Mouse (Mus musculus): Measurements from ENCODE around the gene Dph3. TPM values are rescaled to one million over a fixed set of nuclear protein-coding genes. Genes with fewer than 3 reads are reported as not detected.

Dph3 gene
- polyA plus RNA-seq, 1 experiment from 2014 or later, result 74.7 TPM

GRCm38 (mm10) chr14:32106911-32107310 is 21.4 kb upstream of the Dph3 start:
- Histone ChIP-seq H3K9me3 (replicated peaks; ENCODE audit: control insufficient read depth, low read length, poor library complexity, severe bottlenecking) (no peaks in the 10 kb centered on the region), H3K27me3 (ENCODE audit: control insufficient read depth, insufficient read depth, low read depth, low read length) (no peaks in the 10 kb centered on the region), H3K4me1 (ENCODE audit: control insufficient read depth, insufficient read depth, low read length) (no peaks in the 10 kb centered on the region), H3K9ac (ENCODE audit: low read depth, low read length) (no peak overlapping the region), H3K27ac (ENCODE audit: low read length) (no peak overlapping the region), H3K4me2 (ENCODE audit: low read length) (no peak overlapping the region), H3K36me3 (ENCODE audit: control insufficient read depth, insufficient read depth, low read length) (peaks cover 6% of the 10 kb centered on the region; the same call in 1 of the 2 replicates), H3K4me3 (ENCODE audit: low read depth, low read length) (no peak overlapping the region)
- no peak for ATAC-seq
- WGBS, result 86% methylated on average over 4 of the region's 4 CpGs

- WGBS, result 64% methylated on average over 7 of the region's 7 CpGs
- Histone ChIP-seq H3K27ac (ENCODE audit: low read length) (no peak overlapping the region), H3K4me2 (ENCODE audit: low read length) (no peak overlapping the region), H3K9ac (ENCODE audit: low read depth, low read length) (no peak overlapping the region), H3K9me3 (replicated peaks; ENCODE audit: control insufficient read depth, low read length, poor library complexity, severe bottlenecking) (no peaks in the 10 kb centered on the region), H3K36me3 (ENCODE audit: control insufficient read depth, insufficient read depth, low read length) (peaks cover 6% of the 10 kb centered on the region; the same call in 1 of the 2 replicates), H3K4me3 (ENCODE audit: low read depth, low read length) (no peak overlapping the region), H3K27me3 (ENCODE audit: control insufficient read depth, insufficient read depth, low read depth, low read length) (no peaks in the 10 kb centered on the region), H3K4me1 (ENCODE audit: control insufficient read depth, insufficient read depth, low read length) (no peaks in the 10 kb centered on the region)
- no peak for ATAC-seq
These were observed 20.1 kb upstream of the Dph3 start for GRCm38 (mm10) chr14:32105663-32106062.

- H3K27me3 ChIP-seq (ENCODE audit: control insufficient read depth, insufficient read depth, low read depth, low read length), result no peaks in the 10 kb centered on the region
- H3K9ac ChIP-seq (ENCODE audit: low read depth, low read length), result no peak overlapping the region
- ATAC-seq, result no peak
- no peaks in the 10 kb centered on the region for H3K4me1 ChIP-seq (ENCODE audit: control insufficient read depth, insufficient read depth, low read length)
- WGBS, result 90% methylated on average over 4 of the region's 4 CpGs
- H3K27ac ChIP-seq (ENCODE audit: low read length), result no peak overlapping the region
- no peak overlapping the region for H3K4me2 ChIP-seq (ENCODE audit: low read length)
- H3K9me3 ChIP-seq (replicated peaks; ENCODE audit: control insufficient read depth, low read length, poor library complexity, severe bottlenecking), result no peaks in the 10 kb centered on the region
- H3K4me3 ChIP-seq (ENCODE audit: low read depth, low read length), result no peak overlapping the region
- peaks cover 18% of the 10 kb centered on the region for H3K36me3 ChIP-seq (ENCODE audit: control insufficient read depth, insufficient read depth, low read length)
These were observed 18.0 kb upstream of the Dph3 start for GRCm38 (mm10) chr14:32103556-32103955.

- WGBS, result 96% methylated on average over 3 of the region's 3 CpGs
- Histone ChIP-seq H3K4me1 (ENCODE audit: control insufficient read depth, insufficient read depth, low read length) (no peaks in the 10 kb centered on the region), H3K9me3 (replicated peaks; ENCODE audit: control insufficient read depth, low read length, poor library complexity, severe bottlenecking) (no peaks in the 10 kb centered on the region), H3K36me3 (ENCODE audit: control insufficient read depth, insufficient read depth, low read length) (peaks cover 24% of the 10 kb centered on the region), H3K27ac (ENCODE audit: low read length) (no peak overlapping the region), H3K4me3 (ENCODE audit: low read depth, low read length) (no peak overlapping the region), H3K27me3 (ENCODE audit: control insufficient read depth, insufficient read depth, low read depth, low read length) (no peaks in the 10 kb centered on the region), H3K4me2 (ENCODE audit: low read length) (no peak overlapping the region), H3K9ac (ENCODE audit: low read depth, low read length) (no peak overlapping the region)
- no peak for ATAC-seq
These were observed 13.4 kb upstream of the Dph3 start for GRCm38 (mm10) chr14:32098951-32099350.

- no peaks in the 10 kb centered on the region for H3K4me1 ChIP-seq (ENCODE audit: control insufficient read depth, insufficient read depth, low read length)
- H3K9ac ChIP-seq (ENCODE audit: low read depth, low read length), result no peak overlapping the region
- peaks cover 25% of the 10 kb centered on the region for H3K36me3 ChIP-seq (ENCODE audit: control insufficient read depth, insufficient read depth, low read length)
- H3K27me3 ChIP-seq (ENCODE audit: control insufficient read depth, insufficient read depth, low read depth, low read length), result no peaks in the 10 kb centered on the region
- H3K4me2 ChIP-seq (ENCODE audit: low read length), result no peak overlapping the region
- 96% methylated on average over 7 of the region's 7 CpGs for WGBS
- no peak for ATAC-seq
- no peaks in the 10 kb centered on the region for H3K9me3 ChIP-seq (replicated peaks; ENCODE audit: control insufficient read depth, low read length, poor library complexity, severe bottlenecking)
- no peak overlapping the region for H3K27ac ChIP-seq (ENCODE audit: low read length)
- no peak overlapping the region for H3K4me3 ChIP-seq (ENCODE audit: low read depth, low read length)
These were observed 12.2 kb upstream of the Dph3 start for GRCm38 (mm10) chr14:32097691-32098090.

- WGBS, result 92% methylated on average over 5 of the region's 5 CpGs
- H3K9me3 ChIP-seq (replicated peaks; ENCODE audit: control insufficient read depth, low read length, poor library complexity, severe bottlenecking), result no peaks in the 10 kb centered on the region
- H3K27me3 ChIP-seq (ENCODE audit: control insufficient read depth, insufficient read depth, low read depth, low read length), result no peaks in the 10 kb centered on the region
- no peaks in the 10 kb centered on the region for H3K4me1 ChIP-seq (ENCODE audit: control insufficient read depth, insufficient read depth, low read length)
- no peak overlapping the region for H3K27ac ChIP-seq (ENCODE audit: low read length)
- ATAC-seq, result no peak
- no peak overlapping the region for H3K4me3 ChIP-seq (ENCODE audit: low read depth, low read length)
- peaks cover 21% of the 10 kb centered on the region for H3K36me3 ChIP-seq (ENCODE audit: control insufficient read depth, insufficient read depth, low read length)
- no peak overlapping the region for H3K9ac ChIP-seq (ENCODE audit: low read depth, low read length)
- no peak overlapping the region for H3K4me2 ChIP-seq (ENCODE audit: low read length)
These were observed 11.2 kb upstream of the Dph3 start for GRCm38 (mm10) chr14:32096740-32097139.

GRCm38 (mm10) chr14:32095646-32096045 is 10.1 kb upstream of the Dph3 start:
- Histone ChIP-seq H3K4me3 (ENCODE audit: low read depth, low read length) (no peak overlapping the region), H3K36me3 (ENCODE audit: control insufficient read depth, insufficient read depth, low read length) (peaks cover 21% of the 10 kb centered on the region), H3K4me1 (ENCODE audit: control insufficient read depth, insufficient read depth, low read length) (no peaks in the 10 kb centered on the region), H3K27me3 (ENCODE audit: control insufficient read depth, insufficient read depth, low read depth, low read length) (no peaks in the 10 kb centered on the region), H3K4me2 (ENCODE audit: low read length) (no peak overlapping the region), H3K9me3 (replicated peaks; ENCODE audit: control insufficient read depth, low read length, poor library complexity, severe bottlenecking) (no peaks in the 10 kb centered on the region), H3K9ac (ENCODE audit: low read depth, low read length) (no peak overlapping the region), H3K27ac (ENCODE audit: low read length) (no peak overlapping the region)
- ATAC-seq, result no peak
- 93% methylated on average over 5 of the region's 5 CpGs for WGBS

GRCm38 (mm10) chr14:32093500-32094117 is 8.1 kb upstream of the Dph3 start:
- Histone ChIP-seq H3K9me3 (replicated peaks; ENCODE audit: control insufficient read depth, low read length, poor library complexity, severe bottlenecking) (no peaks in the 10 kb centered on the region), H3K4me3 (ENCODE audit: low read depth, low read length) (no peak overlapping the region), H3K27ac (ENCODE audit: low read length) (no peak overlapping the region), H3K27me3 (ENCODE audit: control insufficient read depth, insufficient read depth, low read depth, low read length) (no peaks in the 10 kb centered on the region), H3K9ac (ENCODE audit: low read depth, low read length) (no peak overlapping the region), H3K4me2 (ENCODE audit: low read length) (no peak overlapping the region), H3K36me3 (ENCODE audit: control insufficient read depth, insufficient read depth, low read length) (peaks cover 9% of the 10 kb centered on the region), H3K4me1 (ENCODE audit: control insufficient read depth, insufficient read depth, low read length) (no peaks in the 10 kb centered on the region)
- ATAC-seq, result no peak
- WGBS, result 93% methylated on average over 11 of the region's 11 CpGs

GRCm38 (mm10) chr14:32093018-32093417 is 7.5 kb upstream of the Dph3 start:
- no peak for ATAC-seq
- no peak overlapping the region for H3K27ac ChIP-seq (ENCODE audit: low read length)
- H3K9me3 ChIP-seq (replicated peaks; ENCODE audit: control insufficient read depth, low read length, poor library complexity, severe bottlenecking), result no peaks in the 10 kb centered on the region
- 94% methylated on average over 1 of the region's 1 CpGs for WGBS
- H3K36me3 ChIP-seq (ENCODE audit: control insufficient read depth, insufficient read depth, low read length), result peaks cover 9% of the 10 kb centered on the region
- no peaks in the 10 kb centered on the region for H3K27me3 ChIP-seq (ENCODE audit: control insufficient read depth, insufficient read depth, low read depth, low read length)
- no peaks in the 10 kb centered on the region for H3K4me1 ChIP-seq (ENCODE audit: control insufficient read depth, insufficient read depth, low read length)
- no peak overlapping the region for H3K9ac ChIP-seq (ENCODE audit: low read depth, low read length)
- no peak overlapping the region for H3K4me3 ChIP-seq (ENCODE audit: low read depth, low read length)
- H3K4me2 ChIP-seq (ENCODE audit: low read length), result no peak overlapping the region

All from midbrain, embryonic 16.5 days (tissue).